Mouse (Mus musculus) small intestine, adult 2 months (tissue): ENCODE data around the gene Ica1.

Experiments
- CTCF ChIP-seq: fragments of 200-500 bp; IDR thresholded peaks from 2 replicates; pipeline ENCODE4 v1.5.1; 2012; ENCODE audit warnings: low read depth, mild to moderate bottlenecking, control low read depth, inconsistent platforms, low read length, moderate library complexity, mixed read lengths; ENCODE audit not compliant: insufficient replicate concordance, insufficient read length; ENCODE audit errors: extremely low read depth
- POLR2A ChIP-seq: fragments of 200-500 bp; IDR thresholded peaks from 2 replicates; pipeline ENCODE4 v1.6.1; 2012; ENCODE audit warnings: low read depth, mild to moderate bottlenecking, control low read depth, inconsistent platforms, low read length, moderate library complexity

DNA sequence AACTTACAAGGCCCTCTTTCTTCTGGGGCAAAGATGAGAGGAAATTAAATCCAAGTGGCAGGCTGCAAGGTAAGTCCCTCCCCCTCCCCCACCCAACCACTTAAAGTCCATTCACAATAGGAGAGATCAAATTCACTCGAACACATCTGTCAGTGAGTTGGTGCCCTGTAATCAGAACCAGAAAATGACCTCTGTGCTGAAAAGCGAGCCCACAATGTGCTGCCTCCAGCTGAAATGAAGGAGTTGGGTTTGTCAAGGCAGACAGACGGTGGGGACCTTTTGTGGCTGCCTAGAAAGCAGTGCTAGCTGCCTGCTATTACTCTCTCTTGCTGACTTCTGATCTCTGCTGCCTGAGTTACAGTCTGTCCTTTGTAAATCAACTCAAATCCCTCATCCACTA is 35.8 kb downstream of the Ica1 start:
- TF ChIP-seq CTCF (no peak), POLR2A (no peak)
